Mouse (Mus musculus) layer of hippocampus, postnatal 10 days (tissue): ENCODE data around the gene Sync. TPM values are rescaled to one million over a fixed set of nuclear protein-coding genes. Genes with fewer than 3 reads are reported as not detected.

Source experiments
- DNase-seq, 2 experiments: peaks; one replicate each; pipeline ENCODE4 v3.0.0; 2021; ENCODE audit warnings: low spot score in 2 of 2
- microRNA-seq, 2 experiments: library from miRNA; unstranded; fragments of <30 nt; microRNA quantifications; one replicate each; pipeline ENCODE4 v1.2.0; 2021
- total RNA-seq, 2 experiments: library from RNA; stranded (reverse); gene quantifications; 2 replicates each; pipeline ENCODE4 v1.2.3; 2021

Gene Sync
- total RNA-seq, 2 experiments from 2014 or later: 1.6 to 1.7 TPM

- DNase-seq: no peak
Measured at GRCm38 (mm10) chr4:129357613-129358163, 70.3 kb downstream of the Sync start.

Small RNA genes within 50 kb of the gene (microRNA-seq; reads per million reads assigned to microRNA genes)
- 0 reads per million in 2 experiments for gene Gm22994

Other genes starting within 250 kb of the Sync start
- 10 to 100 TPM; 64.5 to 68.8 TPM for gene Rnf19b, start 229.3 kb upstream of the Sync start, total RNA-seq
- gene Tmem54, start 182.1 kb upstream of the Sync start, total RNA-seq: not detected
- 100 to 1,000 TPM; 910 to 956 TPM for gene Hpca, start 165.6 kb upstream of the Sync start, total RNA-seq
- gene Fndc5, start 150.6 kb upstream of the Sync start, total RNA-seq: 10 to 100 TPM; 41.4 to 42.9 TPM
- gene S100pbp, start 97.9 kb upstream of the Sync start, total RNA-seq: 10 to 100 TPM; 36.8 to 37.0 TPM
- 100 to 1,000 TPM in 1 of 2 experiments, 10 to 100 TPM in 1; 99.0 to 109 TPM for gene Yars, start 97.9 kb upstream of the Sync start, total RNA-seq
- 10 to 100 TPM; 11.4 to 12.1 TPM for gene C77080, start 26.2 kb upstream of the Sync start, total RNA-seq
- gene Rbbp4, start 47.8 kb downstream of the Sync start, total RNA-seq: 100 to 1,000 TPM; 124 to 139 TPM
- 10 to 100 TPM; 26.9 to 30.2 TPM for gene Zbtb8os, start 48.1 kb downstream of the Sync start, total RNA-seq
- gene Zbtb8a, start 90.5 kb downstream of the Sync start, total RNA-seq: 1 to 10 TPM; 7.8 to 8.0 TPM
- gene Zbtb8b, start 153.2 kb downstream of the Sync start, total RNA-seq: 1 to 10 TPM; 4.4 to 5.1 TPM
- gene Bsdc1, start 174.0 kb downstream of the Sync start, total RNA-seq: 10 to 100 TPM; 41.4 to 46.9 TPM
- gene Tssk3, start 203.4 kb downstream of the Sync start, total RNA-seq: under 1 TPM; 0.37 to 0.51 TPM
- 1 to 10 TPM; 1.0 to 2.0 TPM for gene Fam229a, start 203.6 kb downstream of the Sync start, total RNA-seq
- 100 to 1,000 TPM; 713 to 734 TPM for gene Marcksl1, start 226.0 kb downstream of the Sync start, total RNA-seq